Mouse (Mus musculus) layer of hippocampus, adult 9-11 months (tissue): Measurements from ENCODE around the gene Ccdc60.
"Not testable (repeated sequence)": the region's sequence is repeated elsewhere in the genome, so short reads cannot be mapped to it uniquely, and the experiment has no call there.

Experiments
- DNase-seq: peaks from one replicate; pipeline ENCODE4 v3.0.0; 2022

Gene Ccdc60

DNA sequence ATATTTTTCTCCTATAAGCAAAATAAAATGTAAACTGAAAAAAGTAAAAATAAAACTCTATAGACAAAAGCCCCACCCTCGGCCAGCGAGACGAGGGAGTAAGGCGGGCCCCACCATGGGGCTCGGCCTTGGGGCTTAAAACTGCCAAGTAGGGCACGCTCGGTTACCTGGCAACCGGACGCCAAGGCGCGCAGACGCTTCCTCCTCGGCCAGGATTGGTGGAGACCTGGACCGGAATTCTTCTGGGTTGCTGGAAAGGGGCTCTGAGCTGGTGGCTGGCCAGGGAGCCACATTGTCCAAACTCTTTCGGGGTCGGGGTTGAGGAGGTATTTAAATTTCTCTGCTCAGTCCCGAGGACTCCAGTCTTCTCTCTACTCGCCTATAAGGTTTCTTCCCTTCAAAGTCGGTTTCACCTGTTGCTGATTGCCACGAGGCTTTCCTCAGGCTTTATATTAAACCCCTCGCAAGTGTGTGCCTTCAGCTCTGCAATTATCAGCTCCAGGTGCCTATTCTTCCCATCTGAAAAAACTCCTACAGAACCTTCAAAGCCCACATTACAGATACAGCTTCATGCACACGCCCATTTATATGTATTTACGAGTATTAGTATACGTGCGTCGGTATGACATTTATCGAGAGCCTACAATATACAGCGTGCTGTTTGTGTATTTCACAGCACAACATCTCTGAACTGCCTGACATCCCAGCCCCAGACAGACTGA is at the start of gene Ccdc60:
Ccdc60 (minus strand) TSS at position 137 of the 722 bp plus-strand sequence.
- no peak for DNase-seq

- DNase-seq, result no peak
Observed at GRCm38 (mm10) chr5:116336191-116336590, 47.4 kb upstream of the Ccdc60 start.

GRCm38 (mm10) chr5:116328911-116329310 is 40.1 kb upstream of the Ccdc60 start:
- DNase-seq, result no peak

GRCm38 (mm10) chr5:116323401-116323800 is 34.6 kb upstream of the Ccdc60 start:
- no peak for DNase-seq

DNA sequence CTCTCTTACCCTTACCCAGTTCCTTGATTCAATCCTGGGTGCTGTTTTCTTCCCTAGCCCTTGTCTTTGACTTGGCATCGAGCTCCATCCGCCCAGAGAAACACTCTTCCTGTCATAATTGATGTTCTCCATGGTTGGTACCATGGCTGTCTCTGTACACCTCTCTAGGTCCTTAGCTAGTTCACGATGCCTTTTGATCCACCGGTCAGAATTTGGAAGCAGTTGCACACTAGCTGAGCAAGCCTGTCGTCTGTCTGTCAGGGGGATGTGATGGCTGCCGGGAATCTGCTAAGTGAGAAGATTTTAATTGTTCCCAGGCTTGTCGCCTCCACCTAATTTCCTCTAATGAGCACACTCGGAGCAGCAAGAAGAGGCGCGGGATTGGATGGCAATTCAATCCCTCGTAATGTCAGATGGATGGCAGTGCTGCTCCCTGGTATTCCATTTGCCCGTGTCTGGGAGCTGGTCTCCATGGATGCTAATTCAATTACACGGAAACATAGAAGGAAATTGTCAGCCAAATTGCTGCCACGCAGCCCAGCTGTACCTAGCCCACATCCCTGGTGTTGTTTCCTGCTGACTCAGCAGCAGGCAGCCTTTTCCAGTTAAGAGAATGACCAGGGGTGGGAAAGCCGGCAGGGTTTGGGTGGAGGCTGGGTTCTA is 33.7 kb upstream of the Ccdc60 start:
- peak; percentile 89 for DNase-seq

DNA sequence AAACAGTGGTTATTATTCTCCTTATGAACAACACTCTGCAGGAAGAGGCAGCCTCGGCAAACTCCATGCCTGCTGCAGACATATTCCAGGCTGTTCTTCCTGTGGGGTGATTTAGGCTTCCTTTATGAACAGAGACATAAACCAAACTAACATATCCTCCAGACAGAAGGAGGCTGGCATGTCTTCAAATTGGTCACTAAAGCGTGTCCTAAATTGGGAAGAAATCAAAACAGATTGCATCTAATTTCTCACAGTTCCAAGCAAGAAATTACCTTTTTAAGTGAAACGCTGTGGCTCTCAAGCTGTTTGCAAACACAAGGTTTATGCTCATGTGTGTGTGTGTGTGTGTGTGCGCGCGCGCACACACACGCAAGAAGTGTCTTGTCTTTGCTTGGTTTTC is 24.9 kb upstream of the Ccdc60 start:
- no peak for DNase-seq

DNA sequence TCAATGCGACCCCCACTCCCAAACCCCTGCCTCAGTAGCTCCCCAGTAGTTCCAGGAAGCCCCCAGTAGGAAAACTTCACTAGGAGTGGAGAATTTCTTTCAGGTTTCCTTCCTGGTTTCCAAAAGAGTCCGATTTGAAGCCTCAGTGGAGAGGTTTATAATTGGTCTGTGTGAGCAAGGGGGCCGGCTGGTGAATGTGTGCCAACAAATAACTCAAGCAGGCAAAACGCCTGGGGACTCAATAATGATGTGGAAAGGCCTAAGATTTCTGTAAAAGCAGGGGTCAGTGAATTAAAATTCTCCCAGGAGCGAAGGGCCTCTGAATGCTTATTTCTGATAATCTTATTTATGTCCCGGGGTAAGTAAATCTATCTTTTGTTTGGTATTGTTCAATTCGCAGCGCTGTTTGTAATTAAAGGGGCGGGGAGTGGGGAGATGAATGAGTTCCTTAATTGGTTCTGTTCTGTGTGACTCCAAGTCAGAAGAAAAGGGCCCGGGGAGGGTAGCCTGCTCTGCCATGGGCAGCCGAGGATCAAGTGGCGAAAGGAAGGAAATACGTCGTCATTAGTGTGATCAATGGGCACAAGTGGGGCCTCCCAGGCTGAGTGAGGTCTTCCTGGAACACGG is 23.4 kb upstream of the Ccdc60 start:
- DNase-seq, result no peak

DNA sequence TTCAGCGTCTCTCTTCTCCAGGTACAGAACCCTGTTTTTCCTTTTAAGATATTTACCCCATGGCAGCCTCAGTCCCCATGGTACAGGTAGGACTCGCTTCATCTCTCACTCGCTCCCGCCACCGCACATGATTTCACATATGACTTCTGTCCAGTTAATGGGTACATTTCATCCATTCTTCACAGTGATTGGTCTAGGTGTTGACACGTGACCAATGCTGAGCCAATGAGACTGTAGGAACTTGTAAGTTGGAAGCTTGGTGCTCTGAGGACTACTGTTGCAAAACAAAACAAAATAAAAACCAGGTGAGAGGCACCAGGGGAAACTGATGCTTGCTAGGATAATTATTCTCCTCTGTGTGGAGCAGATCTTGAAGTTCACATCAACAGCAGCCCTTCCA is 22.9 kb upstream of the Ccdc60 start:
- DNase-seq, result no peak

DNA sequence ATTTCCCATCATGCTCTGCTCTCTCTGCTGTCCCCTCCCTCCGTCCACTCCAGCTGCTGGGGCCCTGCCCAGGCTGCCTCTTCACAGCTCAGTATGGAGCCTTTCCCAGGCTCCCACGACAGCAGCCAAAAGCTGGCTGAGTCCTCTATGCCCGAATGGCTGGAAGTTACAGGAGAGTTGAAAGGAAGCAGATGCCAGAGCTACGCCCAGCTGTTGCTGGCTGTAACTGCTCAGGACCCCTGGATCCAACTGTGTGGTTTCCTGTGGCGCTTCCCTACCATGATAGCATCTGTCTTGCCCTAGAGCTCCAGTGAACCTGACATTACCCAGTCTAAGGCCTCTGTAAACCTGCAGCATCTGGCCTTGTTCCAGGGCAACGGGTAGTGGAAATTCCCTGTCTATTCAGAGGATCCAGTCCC is 20.6 kb upstream of the Ccdc60 start:
- DNase-seq, result no peak

DNA sequence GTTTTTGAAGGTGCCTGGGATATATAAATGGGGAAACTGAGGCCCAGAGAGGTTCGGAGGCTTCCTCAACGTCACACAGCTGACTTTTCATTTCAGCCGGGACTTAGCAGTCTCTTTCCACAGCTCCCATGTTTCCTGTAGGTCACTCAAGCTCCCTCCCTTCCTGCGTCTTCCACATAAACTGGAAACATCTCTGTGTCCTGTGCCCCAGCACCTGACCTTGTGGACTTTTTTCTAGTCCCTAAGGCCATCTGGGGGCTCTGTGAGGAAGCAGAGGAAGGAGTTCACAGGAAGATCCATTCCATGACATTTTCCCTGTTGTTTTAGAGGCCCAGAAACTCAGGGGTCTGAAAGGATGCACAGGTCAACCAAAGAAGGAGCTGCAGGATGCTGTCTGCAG is 16.8 kb upstream of the Ccdc60 start:
- no peak for DNase-seq

- not testable (repeated sequence) for DNase-seq
Observed at GRCm38 (mm10) chr5:116305146-116305545, 16.4 kb upstream of the Ccdc60 start.

DNA sequence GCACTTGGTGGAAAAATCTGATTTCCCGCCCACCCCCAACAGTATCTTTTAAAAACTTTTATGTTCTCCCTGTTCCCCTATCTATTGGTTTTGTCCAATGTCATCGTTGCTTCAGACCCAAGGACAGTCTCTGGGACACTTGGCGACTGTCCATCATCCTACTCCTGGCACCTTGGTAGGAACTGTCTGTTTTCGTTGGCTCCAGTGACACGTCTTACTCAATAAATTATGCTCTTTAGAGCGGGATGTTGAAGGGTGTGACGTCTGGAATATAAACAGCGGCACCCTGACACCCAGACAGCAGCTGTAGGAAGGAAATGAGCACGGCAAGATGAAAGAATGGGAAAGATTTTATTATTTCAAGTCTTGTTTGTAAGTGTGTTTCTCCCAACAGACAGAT is 12.2 kb upstream of the Ccdc60 start:
- no peak for DNase-seq

- peak; percentile 25 for DNase-seq
Observed at GRCm38 (mm10) chr5:116293501-116293900, 4.7 kb upstream of the Ccdc60 start.

- DNase-seq, result no peak
Observed at GRCm38 (mm10) chr5:116290584-116290983, 1.8 kb upstream of the Ccdc60 start.

DNA sequence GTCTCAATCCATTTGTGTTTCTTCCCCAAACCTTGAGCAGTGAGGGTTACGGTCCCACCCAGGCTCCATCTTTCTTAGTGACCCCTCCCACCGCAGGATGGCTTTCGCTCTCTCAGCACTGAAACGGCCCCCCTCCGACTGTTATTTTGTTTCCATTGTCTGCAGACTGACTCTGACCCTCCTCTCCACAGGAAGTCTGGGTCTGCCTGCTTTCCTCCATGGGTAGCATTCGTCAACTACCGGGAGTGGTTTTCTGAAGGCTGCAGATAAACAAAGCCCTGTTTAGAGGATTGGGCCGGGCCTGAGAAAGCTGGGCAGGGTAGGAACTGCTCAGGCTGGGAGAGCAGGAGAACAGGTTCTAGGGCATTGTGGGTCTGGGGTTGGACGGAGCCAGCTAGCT is 1.1 kb upstream of the Ccdc60 start:
- DNase-seq, result no peak

- no peak for DNase-seq
Observed at GRCm38 (mm10) chr5:116288183-116288582, 602 bp downstream of the Ccdc60 start.

DNA sequence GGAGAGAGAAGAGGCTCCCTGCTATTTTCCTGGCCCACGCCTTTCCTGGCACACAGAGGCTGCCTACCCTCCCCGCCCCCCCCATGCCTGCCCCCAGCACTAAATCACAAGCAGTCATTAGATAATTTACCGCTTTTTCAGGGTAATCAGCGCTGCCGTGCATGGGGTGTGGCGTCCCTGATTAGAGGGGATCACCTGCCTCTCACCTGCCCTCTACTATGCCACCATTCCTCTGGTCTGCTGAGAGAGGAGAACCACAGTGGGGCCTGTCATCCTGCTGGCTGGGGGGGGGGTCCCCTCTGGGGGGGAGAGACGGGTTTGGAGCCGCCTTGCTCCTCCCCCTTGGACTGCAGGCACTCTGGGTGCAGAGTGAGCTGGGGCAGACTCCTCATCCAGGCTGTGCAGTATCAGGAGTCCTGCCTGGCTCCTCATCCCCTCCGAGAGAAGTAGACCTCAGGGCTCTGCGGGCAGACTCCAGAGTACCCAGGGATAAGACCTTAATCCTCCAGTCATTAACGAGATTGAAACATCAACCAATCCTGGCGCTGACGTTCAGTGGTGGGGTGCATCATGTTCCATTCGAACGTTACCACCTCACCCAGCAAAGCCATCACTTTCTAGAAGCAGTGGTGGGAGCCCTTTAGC is 3.1 kb downstream of the Ccdc60 start:
- DNase-seq, result no peak

DNA sequence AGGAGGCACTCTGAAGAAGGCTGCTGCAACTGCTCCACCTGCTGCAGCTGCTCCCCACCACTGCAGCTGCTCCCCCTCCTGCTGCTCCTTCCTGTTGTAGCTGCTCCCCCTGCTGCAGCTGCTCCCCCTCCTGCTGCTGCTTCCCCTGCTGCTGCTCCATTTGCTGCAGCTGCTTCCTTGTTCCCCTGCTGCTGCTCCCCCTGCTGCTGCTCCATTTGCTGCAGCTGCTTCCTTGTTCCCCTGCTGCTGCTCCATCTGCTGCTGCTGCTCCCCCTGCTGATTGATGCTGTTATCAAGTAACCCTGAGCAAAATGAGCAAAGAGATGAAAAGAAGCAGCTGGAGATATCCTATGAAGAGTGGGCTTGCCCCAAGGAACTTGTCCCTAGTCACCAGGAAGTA is 8.3 kb downstream of the Ccdc60 start:
- DNase-seq, result no peak

DNA sequence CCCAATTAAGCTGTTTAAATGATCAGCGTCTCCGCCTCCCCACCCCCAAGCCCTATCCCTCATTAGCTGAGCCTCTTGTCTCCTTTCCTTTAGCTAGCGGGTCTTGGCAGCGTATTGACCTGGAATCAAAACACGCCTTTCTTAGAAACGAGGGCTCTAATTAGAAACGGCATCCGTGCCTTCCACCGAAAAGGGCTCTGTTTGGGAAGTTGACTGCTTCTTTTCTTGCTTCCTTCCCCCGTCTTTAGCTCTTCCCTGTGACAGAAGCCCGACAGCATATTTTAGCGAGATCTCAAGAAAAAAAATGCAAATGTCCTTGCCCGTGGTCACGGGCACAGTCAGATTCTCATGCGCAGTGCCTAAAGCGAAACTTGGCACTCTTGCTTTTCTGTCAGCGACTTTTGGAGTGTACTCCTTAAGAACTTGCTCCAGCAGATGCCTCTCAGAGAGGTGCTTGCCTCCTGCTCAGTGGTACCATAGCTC is 10.3 kb downstream of the Ccdc60 start:
- peak; percentile 35 for DNase-seq

DNA sequence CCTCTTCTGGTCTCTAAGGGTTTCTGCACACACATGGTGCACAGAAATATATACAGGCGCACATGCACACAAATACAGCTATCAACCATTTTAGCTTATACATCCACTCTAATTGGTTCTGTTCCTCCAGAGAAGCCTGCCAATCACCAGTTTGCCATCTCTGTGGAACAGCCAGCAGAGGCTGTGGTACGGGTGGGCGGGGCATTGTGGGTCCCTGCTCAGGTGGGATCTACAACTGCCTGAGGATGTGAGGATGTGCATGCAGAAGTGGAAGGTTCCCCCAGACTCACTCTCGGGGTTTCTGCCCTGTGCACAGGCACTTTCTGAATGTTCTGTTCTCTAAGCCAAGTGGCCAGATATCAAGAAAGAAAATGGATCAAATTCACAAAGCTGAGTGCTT is 10.8 kb downstream of the Ccdc60 start:
- DNase-seq, result no peak

- no peak for DNase-seq
Observed at GRCm38 (mm10) chr5:116274818-116275217, 14.0 kb downstream of the Ccdc60 start.

DNA sequence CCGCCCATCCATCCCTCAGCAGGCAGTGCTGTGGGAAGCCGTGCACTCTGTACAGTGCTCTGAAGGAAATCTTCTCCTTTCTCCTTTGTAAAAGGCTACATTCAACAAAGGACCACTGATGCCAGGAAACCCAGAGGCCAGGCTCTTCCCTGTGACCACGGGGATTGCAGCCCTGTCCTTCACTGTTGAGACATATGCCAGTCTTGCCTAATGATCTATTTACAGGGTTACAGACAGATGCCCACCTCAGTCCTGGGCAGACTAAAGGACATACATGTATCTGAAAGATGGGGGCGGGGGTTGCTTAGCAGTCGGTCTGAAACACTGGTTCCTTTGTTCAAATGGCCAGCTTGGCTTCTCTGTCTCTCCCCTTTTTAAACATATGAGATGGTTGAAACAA is 14.4 kb downstream of the Ccdc60 start:
- DNase-seq, result no peak

- DNase-seq, result no peak
Observed at GRCm38 (mm10) chr5:116271511-116272227, 17.1 kb downstream of the Ccdc60 start.
